Mouse (Mus musculus): ENCODE measurements around the gene Dync1li1. TPM values are rescaled to one million over a fixed set of nuclear protein-coding genes. Genes with fewer than 3 reads are reported as not detected.
"Not testable (repeated sequence)": the region's sequence is repeated elsewhere in the genome, so short reads cannot be mapped to it uniquely, and the experiment has no call there.

Gene Dync1li1
- total RNA-seq, 2 experiments from 2014 or later = 72.6 to 75.8 TPM

DNA sequence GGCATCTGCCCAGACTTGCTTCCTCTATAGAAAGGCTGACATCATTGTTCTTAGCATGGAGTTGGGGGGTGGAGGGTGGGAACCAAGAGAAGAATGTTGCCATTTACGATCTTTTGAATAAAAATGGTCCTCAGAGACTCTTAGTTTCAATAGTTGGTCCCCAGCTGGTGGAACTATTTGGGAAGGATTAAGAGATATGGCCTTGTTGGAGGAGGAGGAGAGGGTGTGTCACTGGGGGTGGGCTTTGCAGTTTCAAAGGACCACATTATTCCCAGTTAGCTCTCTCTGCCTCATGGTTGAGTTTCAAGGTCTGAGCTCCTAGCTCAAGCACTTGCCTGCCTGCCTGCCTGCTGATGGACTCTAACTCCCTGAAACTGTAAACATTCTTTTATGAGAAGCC, 16.6 kb upstream of the Dync1li1 start:
- intact Hi-C loops (cut with DNase I) = no loop called here
- DNase-seq (ENCODE audit: low spot score) = no peak

- no peak for DNase-seq (ENCODE audit: low spot score)
- intact Hi-C loops (cut with DNase I) = no loop called here
Measured at GRCm38 (mm10) chr9:114672703-114673561, 15.7 kb upstream of the Dync1li1 start.

DNA sequence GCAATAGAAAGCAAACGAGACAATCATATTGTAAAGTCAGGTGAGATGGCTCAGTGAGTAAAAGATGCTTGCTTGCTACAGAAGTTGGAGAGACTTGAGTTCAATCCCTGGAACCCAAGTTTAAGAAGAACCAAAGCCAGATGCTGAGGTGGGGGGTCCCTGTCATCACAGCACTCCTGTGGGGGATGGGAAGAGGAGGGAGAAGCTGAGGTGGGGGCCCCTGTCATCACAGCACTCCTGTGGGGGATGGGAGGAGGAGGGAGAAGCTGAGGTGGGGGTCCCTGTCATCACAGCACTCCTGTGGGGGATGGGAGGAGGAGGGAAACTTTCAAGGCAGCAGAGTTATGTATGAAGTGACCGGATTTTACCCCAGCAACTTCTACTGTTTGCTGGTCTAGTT, 15.0 kb upstream of the Dync1li1 start:
- DNase-seq (ENCODE audit: low spot score) = no peak
- intact Hi-C loops (cut with DNase I) = no loop called here

GRCm38 (mm10) chr9:114678576-114678975, 10.0 kb upstream of the Dync1li1 start:
- intact Hi-C loops (cut with DNase I) = no loop called here

DNA sequence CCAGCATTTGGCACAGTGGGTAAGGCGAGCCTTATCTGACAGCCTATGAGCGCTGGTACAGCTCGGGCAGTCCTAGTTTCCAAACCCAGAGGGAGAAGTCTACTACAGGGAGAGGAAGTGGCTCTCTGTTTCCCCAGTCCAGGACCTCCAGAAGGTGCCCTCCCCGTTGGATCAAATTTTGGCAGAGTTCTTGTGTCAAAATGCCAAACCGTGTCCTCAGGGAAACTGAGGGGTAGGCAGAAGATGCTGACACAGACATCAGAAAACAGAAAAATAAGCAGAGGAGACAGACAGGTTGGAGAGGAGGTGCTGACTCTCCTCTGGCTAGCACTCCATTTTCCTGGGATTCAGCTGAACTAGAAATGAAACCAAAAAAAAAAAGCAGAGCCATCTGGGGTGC, 8.6 kb upstream of the Dync1li1 start:
- intact Hi-C loops (cut with DNase I) = no loop called here
- no peak for DNase-seq (ENCODE audit: low spot score)

More at GRCm38 (mm10) chr9:114678576-114678975, 10.0 kb upstream of the Dync1li1 start:
- no peak for DNase-seq (ENCODE audit: low spot score)

GRCm38 (mm10) chr9:114680531-114680930, 8.1 kb upstream of the Dync1li1 start:
- DNase-seq (ENCODE audit: low spot score) = no peak
- intact Hi-C loops (cut with DNase I) = no loop called here

- DNase-seq (ENCODE audit: low spot score) = no peak
- intact Hi-C loops (cut with DNase I) = no loop called here
Measured at GRCm38 (mm10) chr9:114682193-114682592, 6.4 kb upstream of the Dync1li1 start.

- DNase-seq (ENCODE audit: low spot score) = no peak
- intact Hi-C loops (cut with DNase I) = no loop called here
Measured at GRCm38 (mm10) chr9:114686245-114686644, 2.3 kb upstream of the Dync1li1 start.

DNA sequence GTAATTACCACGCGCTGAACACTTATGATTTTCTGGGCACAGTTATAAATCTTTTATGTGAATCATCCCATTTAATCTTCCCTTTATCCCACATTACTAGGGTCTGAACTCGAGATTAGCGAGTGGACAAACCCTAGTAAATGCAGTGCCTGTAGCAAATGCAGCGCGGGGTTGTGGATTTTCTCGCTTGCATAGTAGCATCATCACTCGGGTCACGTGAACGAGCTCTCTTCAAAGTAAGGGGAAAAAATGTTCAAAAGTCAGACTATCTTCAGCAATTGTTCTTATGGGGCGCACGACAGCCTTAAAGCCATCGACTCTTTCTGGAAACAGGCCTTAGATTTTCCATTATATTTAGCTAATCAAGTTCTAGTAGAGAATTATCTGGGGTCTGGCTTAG, 951 bp upstream of the Dync1li1 start:
- intact Hi-C loops (cut with DNase I) = loop anchor here (2.0 kb wide), 2 partner anchors 43 to 47 kb away; partner anchors contain the start of genes Cmtm6 and Cnot10
- DNase-seq (ENCODE audit: low spot score) = no peak

DNA sequence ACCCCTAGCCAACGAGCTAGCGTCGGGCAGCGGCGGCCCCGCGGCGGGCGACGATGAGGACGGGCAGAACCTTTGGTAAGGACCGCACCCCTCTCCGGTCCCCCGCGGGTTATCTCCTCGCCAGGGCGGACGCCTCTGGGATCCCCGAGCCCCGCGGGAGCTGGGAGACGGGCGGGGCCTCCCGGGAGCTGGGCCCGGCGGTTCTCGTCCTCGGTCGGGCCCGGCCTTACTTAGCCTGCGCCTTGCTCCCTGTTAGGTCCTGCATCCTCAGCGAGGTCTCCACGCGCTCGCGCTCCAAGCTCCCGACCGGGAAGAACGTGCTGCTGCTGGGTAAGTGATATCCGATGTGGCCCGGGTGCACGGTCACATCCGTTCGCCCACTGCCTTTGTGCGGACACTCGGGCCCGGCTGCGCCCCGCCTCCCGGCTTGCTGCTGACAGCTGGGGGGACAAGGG, 390 bp downstream of the Dync1li1 start:
- DNase-seq (ENCODE audit: low spot score) = no peak
- intact Hi-C loops (cut with DNase I) = loop anchor here (2.0 kb wide), 2 partner anchors 42 to 48 kb away; partner anchors contain the start of genes Cmtm6 and Cnot10

- intact Hi-C loops (cut with DNase I) = no loop called here
- DNase-seq (ENCODE audit: low spot score) = no peak
Measured at GRCm38 (mm10) chr9:114690119-114690601, 1.6 kb downstream of the Dync1li1 start.

DNA sequence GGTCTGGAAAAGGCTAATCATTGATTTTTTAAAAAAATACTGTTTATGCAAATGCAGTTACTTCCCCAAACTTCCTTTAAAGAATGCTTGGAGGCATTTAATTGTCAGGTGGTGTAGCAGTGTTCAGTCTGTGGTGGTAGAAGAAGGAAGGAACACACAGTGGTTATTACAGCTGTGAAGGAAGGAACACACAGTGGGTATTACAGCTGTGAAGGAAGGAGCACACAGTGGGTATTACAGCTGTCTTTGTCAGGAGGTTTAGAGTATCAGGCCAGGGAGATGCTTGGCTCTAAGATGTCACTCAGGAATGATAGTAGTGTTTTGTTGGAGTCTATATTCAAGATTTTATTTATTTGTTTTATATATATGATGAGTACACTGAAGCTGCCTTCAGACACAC, 2.5 kb downstream of the Dync1li1 start:
- intact Hi-C loops (cut with DNase I) = no loop called here
- DNase-seq (ENCODE audit: low spot score) = no peak

GRCm38 (mm10) chr9:114695662-114696061, 7.1 kb downstream of the Dync1li1 start:
- DNase-seq (ENCODE audit: low spot score); intact Hi-C loops (cut with DNase I): not testable (repeated sequence)

GRCm38 (mm10) chr9:114697072-114697471, 8.5 kb downstream of the Dync1li1 start:
- intact Hi-C loops (cut with DNase I) = no loop called here
- DNase-seq (ENCODE audit: low spot score) = no peak

- intact Hi-C loops (cut with DNase I) = no loop called here
- no peak for DNase-seq (ENCODE audit: low spot score)
Measured at GRCm38 (mm10) chr9:114697926-114698325, 9.3 kb downstream of the Dync1li1 start.

DNA sequence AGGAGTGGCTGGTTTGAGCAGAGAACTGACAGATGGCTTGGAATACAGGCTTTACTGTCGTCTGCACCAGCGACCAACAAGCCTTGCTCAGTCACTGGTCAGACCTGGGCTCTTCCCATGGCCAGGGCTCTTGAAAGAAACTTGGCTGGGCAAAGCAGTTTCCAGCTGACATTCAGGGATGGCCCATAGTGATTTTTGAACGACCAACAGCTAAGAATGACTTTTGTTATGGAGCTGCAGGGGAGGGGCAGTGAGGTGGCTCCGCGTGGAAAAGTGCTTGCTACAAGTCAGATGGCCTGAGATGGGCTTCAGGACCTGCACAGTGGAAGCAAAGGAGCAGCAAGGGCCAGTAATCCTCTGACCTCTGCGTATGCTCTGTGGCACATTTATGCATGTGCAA, 10.7 kb downstream of the Dync1li1 start:
- DNase-seq (ENCODE audit: low spot score) = no peak
- intact Hi-C loops (cut with DNase I) = no loop called here

GRCm38 (mm10) chr9:114699882-114700665, 11.5 kb downstream of the Dync1li1 start:
- intact Hi-C loops (cut with DNase I) = no loop called here
- no peak for DNase-seq (ENCODE audit: low spot score)

DNA sequence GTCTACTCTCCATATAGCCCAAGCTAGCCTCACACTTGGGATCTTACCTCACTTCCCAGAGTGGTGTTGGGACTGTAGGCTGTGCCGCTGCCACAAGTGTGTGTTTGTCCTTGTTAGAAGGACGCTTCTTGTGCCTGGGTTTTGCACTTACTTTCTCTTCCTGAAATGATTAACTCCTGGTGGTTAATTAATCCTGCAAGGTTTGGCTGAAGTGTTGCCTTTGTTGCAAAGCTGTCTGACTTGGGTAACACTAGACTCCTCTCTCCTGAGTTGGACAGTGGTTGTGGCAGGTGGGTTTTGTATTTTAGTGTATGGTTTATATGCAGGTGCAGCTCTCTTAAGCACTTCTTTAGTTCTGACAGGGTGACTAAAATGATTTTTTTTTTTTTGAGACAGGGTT, 12.4 kb downstream of the Dync1li1 start:
- intact Hi-C loops (cut with DNase I) = no loop called here
- no peak for DNase-seq (ENCODE audit: low spot score)

DNA sequence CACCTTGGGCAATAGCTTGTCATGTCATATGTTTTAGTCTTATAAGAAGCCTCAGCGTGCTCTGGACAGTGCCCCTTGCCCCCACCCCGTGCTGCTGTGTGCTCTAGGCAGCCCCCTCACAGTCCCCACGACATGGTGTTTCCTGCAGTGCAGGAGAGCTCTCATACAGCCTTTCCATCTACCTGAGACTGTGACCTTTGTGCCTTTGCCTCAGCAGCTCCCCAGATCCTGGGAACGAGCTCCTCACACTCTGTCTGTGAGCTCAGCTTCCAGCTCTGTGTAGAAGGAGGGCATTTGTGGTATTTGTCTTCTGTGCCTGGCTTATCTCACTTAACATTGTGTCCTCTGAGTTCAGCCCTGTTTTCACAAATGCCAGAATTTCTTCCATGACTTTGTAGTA, 13.3 kb downstream of the Dync1li1 start:
- intact Hi-C loops (cut with DNase I) = no loop called here
- no peak for DNase-seq (ENCODE audit: low spot score)

- no peak for DNase-seq (ENCODE audit: low spot score)
- intact Hi-C loops (cut with DNase I) = loop anchor here (5.0 kb wide), 1 partner anchor 56 kb away; no protein-coding TSS in a partner anchor
Measured at GRCm38 (mm10) chr9:114707805-114708204, 19.2 kb downstream of the Dync1li1 start.

DNA sequence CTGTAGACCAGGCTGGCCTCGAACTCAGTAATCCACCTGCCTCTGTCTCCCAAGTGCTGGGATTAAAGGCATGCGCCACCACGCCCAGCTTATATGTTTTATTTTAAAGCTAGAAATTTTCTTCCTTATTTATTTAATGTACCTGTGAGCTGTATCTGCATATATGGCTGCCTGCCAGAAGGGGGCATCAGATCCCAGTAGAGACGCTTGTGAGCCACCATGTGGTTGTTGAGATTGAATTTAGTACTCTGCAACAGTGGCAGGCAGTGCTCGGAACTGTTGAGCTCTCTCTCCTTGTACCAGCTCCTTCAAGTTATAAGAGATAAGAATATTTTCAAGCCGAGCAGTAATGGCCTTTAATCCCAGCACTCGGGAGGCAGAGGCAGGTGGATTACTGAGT, 21.8 kb downstream of the Dync1li1 start:
- DNase-seq (ENCODE audit: low spot score) = no peak
- intact Hi-C loops (cut with DNase I) = no loop called here
